Mouse (Mus musculus): ENCODE results near the gene Car3. TPM values are rescaled to one million over a fixed set of nuclear protein-coding genes. Genes with fewer than 3 reads are reported as not detected.

Car3 gene
- polyA plus RNA-seq (2012; rRNA removed), result 88.9 and 150 TPM in 2 replicates

DNA sequence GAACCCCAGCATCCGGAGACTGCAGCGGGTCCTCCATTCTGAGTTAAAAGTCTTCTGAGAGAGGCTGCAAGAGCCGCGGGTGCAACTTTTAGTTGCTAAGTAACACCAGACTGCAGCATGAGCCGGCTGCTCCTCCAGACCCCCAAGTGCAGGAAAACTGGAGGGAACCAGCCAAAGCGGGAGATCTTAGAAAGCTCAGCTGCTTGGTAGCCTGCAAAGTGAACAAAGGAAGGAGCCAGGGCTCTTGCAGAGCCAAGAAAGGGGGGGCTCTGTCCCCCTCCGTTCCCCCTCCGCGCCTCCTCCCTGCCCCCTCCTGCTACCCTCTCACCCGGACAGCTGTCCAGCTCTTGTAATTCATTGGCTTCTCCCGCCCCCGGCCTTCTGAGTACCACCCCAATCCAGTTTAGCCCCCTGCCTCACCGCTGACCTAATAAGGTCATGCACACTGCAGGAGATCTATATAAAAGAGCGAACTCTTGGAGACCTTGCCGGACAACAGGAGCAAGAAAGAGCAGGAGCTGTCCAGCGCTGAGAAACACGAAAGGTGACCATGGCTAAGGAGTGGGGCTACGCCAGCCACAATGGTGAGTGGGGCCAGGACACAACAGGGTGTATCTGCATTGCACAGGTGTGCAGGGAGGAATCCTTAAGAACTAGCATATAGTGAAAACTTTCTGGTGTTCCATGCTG, at the start of gene Car3:
Gene Car3 (plus strand): TSS at position 491 of the 690 bp plus-strand sequence.

DNA sequence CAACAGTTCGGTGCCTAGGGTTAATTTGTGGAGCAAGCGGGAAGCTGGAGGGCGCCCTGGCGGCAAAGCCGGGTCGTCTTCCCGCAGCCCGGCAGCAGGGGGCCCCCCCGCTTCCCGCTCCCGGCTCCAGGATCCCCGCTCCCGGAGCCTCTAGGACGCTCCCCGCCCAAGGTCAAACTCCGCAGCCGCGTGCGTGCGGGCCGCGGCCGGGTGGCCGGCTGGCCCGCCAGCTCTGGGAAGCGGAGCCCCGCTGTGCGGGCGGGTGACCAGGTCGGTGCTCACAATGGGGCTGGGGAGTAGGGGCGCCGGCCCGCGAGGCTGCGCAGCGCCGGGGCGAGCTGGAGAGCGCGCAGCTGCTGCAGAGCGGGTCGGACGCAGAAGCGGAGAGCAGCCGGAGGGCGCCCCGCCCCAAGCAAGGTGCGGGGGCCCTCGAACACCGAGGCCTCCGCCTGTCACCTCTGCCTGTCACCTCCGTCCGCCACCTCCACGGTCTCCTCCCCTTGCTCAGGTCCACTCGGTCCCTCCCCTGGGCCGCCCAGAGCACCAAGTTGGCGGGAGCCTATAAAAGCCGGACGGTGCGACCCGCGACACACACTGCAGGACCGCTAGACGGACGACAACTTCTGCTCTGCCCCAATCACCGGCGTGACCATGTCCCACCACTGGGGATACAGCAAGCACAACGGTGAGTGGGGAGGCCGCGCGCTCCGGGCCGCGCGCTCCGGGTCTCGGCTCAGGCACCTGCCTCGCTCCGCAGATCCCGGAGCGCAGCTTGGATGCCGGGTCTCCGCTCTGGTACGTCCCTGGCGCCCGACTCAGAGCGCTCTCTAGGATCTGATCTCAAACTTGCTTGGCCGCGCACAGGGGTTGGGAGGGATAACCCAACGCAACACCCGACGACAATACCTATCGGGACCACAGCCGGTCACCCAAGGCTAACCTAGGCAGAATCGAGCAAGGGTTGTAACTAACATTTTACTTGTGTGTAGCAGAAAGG, 23.1 kb downstream of the Car3 start, which contains the start of gene Car2:
Gene Car2 (plus strand): TSS at position 172 of the 997 bp plus-strand sequence.

Other genes with a start within 250 kb of the Car3 start
- 4.9 and 5.1 TPM in 2 replicates for gene Car13, start 221.8 kb upstream of the Car3 start, polyA plus RNA-seq (2012; rRNA removed)
- gene Car1, start 55.1 kb upstream of the Car3 start, polyA plus RNA-seq (2012; rRNA removed), result 2,501 and 2,901 TPM in 2 replicates
- gene Car2, start 22.8 kb downstream of the Car3 start, polyA plus RNA-seq (2012; rRNA removed), result 1,393 and 1,740 TPM in 2 replicates

All from colon, adult 2 months (tissue).